Mouse (Mus musculus): ENCODE measurements at regions not wholly inside any gene's neighbourhood (a gene's known extent, or its start where the extent isn't known, plus 50 kb on each side); places are given as distances from the start of the nearest gene placed in this dataset.

- DNase-seq (ENCODE audit: low spot score in 2 of 2) = no peak
These were observed 719.7 kb downstream of the Ttll7 start for GRCm38 (mm10) chr3:147571850-147572249.

GRCm38 (mm10) chr3:147545329-147546006 is 693.3 kb downstream of the Ttll7 start:
- DNase-seq (ENCODE audit: low spot score in 2 of 2) = no peak

GRCm38 (mm10) chr3:147542285-147542684 is 690.1 kb downstream of the Ttll7 start:
- no peak for DNase-seq (ENCODE audit: low spot score in 2 of 2)

DNA sequence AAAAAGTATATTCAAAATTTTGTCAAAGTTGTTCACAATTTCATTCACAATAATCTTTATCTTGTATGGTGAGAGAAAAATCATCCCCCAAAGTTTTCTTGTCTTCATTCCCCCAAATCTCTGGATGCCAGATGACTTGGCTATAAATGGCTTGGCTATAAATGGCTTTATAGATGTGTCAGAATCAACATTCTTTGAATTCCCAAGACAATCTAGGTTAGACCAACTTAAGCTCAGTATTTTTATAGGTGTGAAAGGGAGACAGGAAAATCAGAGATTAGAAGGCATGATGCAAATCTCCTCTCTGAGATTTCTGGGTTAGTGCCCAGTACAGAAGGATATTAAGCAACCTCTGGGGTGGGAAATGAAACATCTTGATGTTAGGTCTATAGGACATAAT is 685.4 kb downstream of the Ttll7 start:
- no peak for DNase-seq (ENCODE audit: low spot score in 2 of 2)

DNA sequence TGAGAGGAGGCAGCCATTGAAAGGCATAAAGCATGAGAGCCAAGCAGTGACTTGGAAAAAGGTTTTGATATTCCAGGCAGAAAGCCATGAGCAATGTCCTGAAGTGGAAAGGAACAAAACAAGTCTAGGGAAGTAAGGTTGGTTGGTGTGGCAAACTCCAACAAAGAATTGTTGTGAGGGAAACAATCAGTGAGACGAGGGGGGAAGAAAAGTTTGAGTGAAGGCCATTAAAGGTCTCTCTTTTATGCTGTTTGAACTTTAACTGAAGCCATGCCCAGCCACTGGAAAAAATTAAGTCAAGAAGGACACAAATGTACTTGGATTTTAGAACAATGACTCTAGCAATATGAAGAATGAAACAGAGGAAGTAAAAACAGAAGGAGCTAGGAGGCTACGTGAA is 680.0 kb downstream of the Ttll7 start:
- no peak for DNase-seq (ENCODE audit: low spot score in 2 of 2)

DNA sequence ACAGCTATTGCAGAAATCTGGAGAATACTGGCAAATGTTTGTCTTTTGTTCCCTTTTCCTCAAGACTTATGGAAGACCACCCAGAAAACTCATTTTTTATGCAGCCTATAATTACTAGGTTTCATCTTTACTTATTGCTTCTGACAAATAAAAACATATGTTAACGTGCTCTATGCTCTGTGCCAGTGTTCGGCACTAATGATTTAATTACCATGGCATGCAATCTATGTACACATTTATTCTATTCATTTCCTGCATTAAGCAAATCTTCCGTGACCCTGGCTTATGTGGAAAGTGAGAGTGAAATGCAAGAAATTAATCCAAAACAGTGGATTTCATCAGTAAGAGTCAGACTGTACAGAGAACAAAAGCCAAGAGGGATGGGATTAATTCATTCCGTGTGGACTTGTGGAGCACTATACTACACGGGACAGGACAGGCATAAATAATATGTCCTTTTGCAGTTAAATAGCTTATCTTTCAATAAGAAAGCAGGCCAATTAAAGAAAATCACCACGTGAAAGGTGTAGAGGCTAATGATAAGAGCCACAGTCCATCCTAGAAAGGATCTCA is 679.5 kb downstream of the Ttll7 start:
- DNase-seq (ENCODE audit: low spot score in 2 of 2) = no peak
